Mouse (Mus musculus) retina, embryonic 14.5 days (tissue): ENCODE measurements around the gene Fdx1.

Experiments
- DNase-seq: peaks from one replicate; pipeline ENCODE4 v3.0.0-alpha.2; 2015; ENCODE audit warnings: low spot score

The Fdx1 gene

DNA sequence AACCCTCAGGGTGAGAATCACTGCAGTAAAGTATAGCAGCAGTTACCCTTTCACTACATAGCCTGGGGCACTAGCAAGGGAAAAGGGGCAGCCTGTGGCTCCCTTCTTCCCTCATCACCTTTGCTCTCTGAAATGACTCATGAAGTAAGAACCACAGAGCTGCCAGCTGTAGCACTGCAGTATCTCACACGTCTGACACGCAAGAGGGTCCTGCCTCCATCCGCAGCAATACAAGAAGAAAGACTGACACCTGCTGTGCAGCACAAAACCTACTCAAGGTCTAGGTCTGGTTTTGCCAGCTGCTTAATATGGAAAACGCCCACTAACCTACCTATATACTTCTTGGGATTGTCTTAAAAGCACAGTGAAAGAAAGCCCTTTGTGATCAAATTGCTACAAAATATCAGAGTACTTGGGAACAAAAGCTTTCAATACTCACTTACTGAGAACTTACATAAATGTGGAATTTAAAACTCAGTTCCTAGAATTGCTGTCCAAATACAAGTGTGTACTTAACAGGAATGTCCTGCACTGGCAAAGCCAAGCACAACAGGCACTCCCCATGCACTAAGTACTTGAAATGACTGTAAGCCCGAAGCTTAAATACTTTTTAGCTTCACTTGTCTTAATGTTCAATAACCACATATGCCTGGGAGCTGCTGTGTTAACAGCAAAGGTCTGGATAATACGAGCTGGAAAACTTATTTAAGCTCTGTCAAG, 2.0 kb downstream of the Fdx1 start:
- DNase-seq: peak; percentile 21

DNA sequence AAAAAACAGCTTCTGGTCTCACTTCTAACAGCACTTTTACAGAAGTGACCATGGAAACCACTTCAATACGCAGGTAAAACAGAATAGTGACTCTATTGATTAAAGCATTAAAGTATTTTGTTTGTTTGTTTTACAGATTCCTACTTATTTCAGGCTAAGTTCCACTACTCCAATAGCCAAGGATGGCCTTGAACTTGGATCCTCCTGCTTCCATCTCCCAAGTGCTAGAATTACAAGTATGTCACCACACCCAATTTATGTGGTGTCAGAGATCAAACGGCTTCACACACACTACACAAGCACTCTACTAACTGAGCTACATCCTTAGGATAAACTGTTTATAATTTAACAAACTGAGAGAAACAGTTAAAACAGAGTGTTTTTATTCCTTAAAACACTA, 3.0 kb downstream of the Fdx1 start:
- no peak for DNase-seq

DNA sequence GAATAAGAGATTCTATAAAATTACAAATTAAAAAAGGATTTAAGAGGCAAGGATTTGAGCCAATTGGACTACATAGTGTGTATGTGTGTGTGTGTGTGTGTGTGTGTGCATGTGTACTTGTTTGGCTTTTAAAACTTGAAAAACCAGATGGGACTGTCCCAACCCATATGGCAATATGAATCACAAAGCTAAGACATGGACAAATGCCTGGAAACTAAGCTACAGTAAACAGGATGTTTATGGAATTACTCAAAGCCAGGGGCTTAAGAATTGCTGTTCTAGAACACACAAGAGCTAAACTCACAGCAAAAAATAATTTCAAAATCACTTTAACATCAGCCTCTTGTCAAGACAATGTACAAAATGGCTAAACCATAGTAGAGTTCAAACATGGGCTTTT, 4.4 kb downstream of the Fdx1 start:
- DNase-seq: no peak

DNA sequence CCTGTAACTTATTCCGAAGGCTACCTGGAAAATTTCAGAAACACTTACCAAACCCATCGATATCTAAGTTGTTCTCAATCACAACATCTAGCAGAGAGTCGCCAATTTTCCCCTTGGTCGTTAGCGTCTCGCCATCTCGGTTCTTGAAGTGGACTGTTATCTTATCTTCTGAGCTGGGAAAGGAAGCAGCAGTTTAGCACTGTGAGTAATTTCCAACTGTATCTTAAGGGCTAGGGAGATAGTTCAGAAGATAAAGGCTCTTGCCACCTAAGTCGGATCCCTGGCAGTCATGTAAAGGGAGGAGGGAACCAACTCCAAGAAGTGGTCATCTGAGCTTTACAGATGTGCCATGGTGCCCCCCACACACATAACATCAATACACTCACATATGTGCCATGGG, 6.3 kb downstream of the Fdx1 start:
- DNase-seq: no peak

DNA sequence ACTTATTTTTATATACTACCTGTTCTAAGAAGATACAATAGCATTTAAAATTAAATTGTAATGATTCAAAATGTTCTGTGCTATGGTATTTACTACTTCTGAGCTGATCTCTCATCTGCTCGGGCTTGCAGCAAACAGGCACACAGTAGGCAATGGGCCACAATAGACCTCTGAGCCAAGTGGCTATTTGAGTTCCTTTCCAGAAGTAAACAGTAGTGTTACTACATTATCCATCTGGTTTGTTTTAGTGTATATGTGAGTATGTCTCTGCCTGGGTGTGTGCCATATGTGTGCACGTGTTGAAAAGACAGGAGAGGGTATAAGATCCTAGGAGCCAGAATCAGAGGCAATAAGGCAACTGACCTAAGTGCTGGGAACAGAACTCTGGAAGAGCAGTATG, 6.9 kb downstream of the Fdx1 start:
- DNase-seq: no peak

DNA sequence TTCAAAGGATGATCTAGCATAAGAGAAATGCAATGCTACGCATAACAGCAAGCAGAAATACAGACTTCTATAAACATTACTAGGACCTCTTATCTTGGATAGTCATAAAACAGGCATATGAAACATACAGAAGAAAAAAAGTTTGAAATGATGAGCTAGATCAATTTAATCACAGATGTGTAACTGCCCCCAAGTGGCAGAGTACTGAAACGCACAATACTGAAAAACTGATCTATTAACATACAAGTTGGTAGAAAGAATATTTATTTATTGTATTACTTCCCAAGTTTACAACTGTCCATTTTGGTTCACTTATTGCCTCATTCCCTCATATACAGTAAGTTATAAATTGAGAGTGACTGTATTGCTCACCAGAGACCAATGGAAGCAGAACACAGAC, 12.0 kb downstream of the Fdx1 start:
- DNase-seq: peak; percentile 70

DNA sequence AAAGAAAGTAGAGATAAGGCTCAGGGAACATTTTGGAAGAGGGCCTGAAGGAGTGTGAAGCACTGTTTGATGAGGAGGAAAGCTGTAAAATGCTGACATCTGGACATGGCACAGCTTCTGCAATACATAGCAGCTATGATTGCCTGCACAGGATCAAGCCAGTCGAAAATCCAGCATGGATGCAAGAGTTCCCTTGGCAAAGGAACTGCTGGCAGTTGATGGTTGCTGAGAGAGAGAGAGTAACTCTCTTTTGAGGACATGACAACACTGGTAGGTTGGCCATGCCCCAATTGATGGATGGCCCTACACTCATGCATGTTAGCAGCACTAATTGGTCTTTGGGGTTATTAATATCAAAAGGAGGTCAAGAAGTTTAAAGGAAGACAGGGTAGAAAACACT, 12.7 kb downstream of the Fdx1 start:
- DNase-seq: no peak

DNA sequence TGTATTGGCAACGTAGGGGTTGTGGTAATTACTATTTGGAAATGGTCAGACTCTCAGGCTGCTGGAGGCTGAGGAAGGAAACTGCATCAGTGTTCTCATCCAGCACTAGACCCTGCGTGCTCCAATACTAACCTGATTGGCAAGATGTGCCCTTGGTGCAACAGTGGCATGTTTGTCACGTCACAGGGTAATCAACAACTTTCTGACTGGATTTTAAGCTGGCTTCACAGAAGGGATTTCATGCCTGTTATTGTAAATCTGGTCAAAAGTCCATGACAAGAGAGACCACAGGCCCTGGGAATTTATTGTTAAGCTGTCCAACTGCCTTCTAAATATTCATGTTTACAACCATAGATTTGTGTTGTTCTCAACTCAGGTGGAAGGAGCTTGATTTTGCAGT, 13.1 kb downstream of the Fdx1 start:
- DNase-seq: no peak

DNA sequence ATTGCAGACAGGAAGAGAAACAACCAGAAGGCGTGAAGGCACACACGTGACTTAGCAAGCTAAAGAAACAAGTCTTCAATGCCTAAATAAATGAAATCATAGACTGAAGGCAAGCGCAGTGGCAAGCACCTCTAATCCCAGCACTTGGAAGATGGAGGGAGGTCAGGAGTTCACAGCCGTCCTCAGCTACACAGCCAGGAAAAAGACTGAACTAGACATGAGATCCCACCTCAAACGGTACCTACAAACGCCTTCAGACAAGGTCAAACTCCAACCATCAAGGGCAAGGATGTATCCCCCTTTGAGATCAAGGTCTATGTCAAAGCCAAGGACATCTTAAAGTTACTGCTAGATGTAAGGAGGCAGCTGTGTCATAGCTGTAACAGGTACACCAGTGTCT, 19.4 kb downstream of the Fdx1 start:
- no peak for DNase-seq

DNA sequence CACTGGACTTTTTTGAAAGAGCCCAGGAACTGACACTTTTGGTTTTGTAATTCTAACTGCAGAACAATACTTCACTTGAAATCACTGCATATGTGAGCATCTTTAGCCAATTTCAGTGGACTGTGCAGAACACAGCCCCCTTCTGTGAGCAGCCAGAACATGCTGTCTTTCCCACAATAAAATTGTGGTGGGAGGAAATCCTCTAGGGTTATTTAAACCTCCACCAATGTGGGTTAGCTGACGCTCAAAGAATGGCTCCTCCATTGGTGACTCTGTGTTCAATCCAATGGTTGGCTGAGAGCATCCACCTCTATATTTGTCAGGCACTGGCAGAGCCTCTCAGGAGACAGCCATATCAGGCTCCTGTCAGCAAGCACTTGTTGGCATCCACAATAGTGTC, 28.7 kb downstream of the Fdx1 start:
- DNase-seq: no peak

DNA sequence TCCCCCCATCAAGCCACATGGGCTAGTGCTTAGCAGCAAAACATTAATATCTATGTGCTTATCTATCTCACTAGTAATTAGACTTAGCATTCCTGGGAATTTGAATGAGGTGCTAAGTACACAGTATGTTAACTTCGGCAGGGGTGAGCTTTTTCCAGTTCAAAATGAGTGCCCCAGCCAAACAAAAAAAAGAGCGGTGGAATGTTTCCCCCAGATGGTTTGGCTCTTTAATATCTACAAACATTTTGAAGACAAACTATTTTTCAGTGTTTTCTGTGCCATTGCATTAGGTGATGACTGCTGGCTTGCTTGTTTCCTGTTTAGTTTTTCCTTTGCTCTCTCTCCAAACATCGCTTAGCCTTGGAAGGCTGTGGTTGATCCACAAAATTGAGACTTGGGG, 31.4 kb downstream of the Fdx1 start:
- DNase-seq: no peak

DNA sequence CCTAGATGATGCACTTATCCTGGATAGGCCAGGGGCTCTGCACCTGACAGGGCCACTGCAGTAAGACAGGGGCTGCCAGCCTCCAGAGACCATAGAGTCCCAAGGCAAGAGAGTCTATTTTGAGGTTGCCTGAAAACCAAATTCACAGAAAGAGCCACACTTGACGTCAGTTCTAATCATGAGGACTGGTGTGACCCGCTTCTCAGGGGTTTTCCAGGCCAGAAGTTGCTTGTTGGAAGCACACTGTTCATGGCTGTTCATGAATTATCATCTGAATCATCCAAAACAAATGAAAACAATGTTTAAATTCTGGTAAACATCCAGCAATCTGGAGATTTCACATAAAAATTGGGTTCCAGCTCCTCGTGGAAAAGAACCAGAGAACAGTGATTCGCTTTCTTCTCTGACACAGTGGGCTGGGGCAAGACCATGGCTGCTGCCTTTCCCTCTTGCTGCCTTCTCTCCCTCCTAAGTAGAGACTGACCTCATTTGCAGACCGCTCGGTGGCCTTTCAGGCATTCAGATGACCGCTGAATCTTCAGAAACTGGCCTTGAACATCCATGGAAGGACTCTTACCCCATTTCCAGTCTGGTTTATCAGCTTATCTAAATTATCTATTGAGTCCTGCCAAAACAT, 32.2 kb downstream of the Fdx1 start:
- DNase-seq: no peak

DNA sequence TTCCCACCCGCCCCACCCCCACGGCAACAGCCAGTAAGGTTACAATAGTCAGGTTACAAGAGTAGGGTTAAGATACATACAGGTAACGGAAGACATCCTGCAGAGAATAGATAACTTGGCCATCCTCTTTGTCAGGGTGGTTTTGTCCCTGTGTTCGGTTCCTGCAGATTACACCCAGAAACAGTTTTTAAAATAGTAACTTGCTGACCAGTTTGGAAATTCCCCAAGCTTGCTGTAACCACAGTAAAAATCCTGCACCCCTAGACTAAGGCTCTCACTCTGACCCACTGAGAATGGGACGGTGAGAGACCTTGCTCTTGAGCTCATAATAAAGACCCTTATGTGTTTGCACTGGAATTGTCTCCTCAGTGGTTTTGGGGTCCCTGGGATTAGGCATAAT, 33.4 kb downstream of the Fdx1 start:
- DNase-seq: no peak

DNA sequence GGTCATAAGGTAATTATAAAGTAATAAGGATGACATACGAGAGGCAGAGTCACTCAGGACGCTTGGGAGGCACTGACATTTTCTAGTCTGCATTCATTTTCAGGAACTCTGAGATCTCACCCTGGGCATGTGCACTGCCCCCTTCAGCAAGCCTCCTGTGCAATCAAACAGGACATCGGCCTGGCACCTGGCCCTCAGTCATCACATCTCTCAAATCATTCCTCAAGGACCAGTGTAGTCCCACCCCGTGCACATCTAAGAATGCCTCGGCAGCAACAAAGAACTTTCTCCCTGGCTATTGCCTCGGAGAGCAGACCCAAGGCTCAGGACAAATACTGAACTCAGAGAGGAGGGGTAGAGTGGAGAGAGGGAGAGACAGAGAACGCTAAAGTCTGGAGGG, 34.7 kb downstream of the Fdx1 start:
- DNase-seq: no peak

DNA sequence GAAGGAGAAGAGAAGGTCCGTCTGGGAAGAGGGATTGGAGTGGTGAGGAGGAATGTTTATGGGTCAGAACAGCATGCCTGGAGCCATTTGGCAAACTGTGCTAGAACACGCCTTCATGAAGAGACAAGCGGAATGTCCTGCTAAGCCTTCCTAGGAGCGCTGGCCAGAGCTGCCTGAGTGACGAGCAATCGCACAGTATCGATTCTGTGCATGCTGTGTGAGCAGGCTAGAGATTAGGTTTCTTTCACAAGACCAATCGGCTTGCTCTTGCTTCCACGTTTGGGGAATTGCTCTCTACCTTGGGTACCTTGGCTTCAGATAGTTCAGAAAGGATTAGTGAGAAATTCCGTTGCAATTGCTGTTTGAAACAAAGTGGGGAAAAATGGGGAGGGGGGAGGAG, 35.2 kb downstream of the Fdx1 start:
- DNase-seq: peak; percentile 38

DNA sequence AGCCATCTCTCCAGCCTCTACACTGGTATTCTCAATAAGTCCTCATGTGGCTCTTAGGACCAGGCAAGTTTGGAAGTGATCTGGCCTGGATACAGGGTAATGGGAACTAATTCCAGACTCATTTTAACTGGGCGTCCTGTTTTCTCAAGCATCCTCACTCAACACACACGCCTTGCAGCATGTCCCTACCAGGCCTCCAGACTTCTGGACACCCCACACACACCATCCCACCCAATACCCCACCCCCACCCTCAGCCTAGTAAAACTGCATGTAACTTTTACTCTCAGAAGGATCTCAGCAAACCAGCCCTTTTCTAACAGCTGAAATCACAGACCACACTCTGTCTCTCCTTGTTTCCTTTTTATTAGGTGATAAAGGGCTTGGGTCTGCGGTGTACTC, 35.7 kb downstream of the Fdx1 start:
- no peak for DNase-seq

DNA sequence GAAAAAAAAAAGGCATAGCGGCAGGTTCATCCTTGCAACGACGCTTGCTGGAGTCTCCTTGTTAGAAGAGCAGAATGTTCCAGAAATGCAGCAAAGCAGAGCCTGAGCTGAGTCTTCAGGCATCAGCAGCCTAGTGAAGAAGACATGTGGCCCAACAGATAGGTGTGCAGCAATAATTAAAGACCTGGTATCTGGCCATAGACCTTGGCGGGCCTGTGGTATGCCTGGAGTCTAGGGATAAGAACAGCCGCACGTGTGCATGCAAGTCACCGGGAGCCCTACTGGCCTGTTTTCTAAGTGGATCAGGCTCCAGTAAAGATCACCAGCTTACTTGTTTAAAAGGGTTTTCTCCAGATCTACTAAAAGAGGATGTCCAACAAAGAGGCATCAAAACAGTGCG, 36.7 kb downstream of the Fdx1 start:
- DNase-seq: no peak

DNA sequence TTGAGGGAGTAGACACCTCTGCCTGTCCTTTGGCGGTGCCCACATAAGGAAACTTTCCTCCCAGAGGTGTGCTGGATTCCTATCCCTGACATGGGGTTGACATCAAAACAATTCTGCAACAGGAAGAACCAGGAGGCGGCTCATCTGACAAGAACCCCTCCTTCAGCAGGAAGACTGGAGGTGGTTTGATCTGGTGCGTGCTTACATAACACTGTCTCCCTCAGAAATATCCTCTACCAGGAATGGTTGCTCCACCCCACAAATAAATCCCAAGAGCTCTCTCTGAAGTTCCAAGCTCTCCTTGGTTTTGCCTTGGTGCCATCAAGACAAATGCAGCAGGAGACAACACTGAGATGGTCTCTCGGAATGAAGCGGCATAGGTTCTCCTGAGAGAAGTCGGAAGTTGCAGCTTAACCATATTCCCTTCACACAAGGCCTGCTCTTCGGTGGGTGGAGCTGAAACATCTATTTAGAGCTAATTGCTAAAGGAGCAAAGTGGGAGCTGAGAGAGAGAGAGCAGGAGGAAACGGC, 38.7 kb downstream of the Fdx1 start:
- DNase-seq: no peak

DNA sequence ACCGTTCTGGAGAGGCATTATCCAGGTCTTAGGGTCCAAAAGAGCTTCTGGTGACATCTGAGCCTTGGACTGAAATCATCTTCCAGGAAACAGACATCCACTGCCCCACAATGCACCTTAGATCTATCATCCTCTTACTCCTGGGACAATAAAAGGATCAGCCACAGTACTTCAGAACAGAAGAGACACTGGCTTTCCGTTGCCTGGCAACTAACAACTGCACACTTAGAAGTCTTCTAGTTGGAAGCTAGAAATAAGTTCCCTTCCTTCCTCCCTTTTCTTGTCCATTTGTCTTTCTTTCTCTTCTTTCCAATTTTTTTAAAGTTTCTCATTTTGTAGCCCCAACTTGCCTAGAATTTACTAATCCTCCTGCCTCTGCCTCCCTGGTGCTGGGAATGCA, 40.6 kb downstream of the Fdx1 start:
- no peak for DNase-seq

DNA sequence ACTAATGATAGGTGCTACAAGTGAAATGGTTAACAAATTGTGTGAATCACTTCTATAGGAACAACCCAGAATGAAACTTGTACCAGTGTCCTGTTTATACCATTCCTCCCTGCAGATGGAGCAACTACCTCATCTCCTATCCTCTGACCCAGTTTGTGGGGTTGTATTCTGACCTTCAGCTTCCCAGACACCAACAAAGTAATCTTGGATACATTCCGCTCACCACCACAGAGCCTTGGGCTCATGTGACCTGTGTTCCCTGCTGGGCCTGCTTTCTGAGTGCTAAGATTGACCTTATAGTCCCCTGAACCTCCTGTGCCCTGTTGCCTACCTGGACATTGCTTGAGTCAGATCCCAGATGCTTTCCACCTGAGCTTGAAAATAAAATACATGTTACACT, 47.8 kb downstream of the Fdx1 start:
- no peak for DNase-seq

DNA sequence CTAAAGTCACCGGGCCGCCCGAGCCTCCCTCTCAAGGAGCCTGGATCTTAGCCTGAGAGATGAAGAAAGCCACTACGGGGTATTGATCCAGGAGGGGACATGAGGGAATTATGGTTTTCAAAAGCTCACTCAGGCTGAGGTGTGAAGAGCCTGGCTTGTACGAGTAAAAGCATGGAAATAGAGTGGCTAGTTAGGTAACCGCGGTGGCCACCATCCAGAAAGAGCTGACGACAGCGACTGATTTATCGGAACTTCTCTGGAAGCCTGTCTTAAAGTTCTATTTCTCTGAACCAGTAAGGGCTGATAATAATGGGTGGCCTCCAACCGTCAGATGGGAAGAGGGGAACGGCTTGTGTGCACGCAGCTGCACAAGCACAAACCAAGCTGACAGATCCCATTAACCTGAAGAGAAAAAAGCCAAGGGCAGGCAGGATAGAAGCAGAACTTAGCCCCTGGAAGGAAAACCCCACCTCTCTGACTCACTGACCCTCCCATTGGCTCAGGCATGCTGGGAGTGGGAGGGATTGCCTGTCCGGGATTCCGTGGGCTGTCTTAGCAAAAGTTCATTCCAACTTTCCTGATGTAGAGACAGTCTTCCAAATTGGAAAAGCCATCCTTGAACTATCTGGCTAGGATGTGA, 48.8 kb downstream of the Fdx1 start:
- DNase-seq: peak; percentile 78

DNA sequence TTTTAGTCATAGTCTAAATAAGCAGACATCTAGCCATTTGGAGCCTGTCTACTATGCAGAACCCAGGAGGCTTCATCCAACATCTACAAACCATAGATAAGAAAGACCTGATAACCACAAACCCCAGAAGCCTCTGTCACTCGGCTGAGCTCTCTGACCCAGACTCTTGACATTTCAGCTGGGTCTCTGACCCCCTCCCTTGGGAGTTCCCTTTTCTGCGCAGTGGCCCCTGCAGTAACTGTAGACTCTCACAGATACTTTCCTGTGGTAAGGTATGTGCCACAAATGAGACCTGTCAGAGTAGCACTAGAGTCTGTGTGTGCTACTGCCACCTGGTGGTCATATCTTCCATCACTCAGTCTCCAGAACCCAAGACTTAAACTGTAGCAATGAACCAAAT, 54.5 kb downstream of the Fdx1 start:
- DNase-seq: peak; percentile 92

DNA sequence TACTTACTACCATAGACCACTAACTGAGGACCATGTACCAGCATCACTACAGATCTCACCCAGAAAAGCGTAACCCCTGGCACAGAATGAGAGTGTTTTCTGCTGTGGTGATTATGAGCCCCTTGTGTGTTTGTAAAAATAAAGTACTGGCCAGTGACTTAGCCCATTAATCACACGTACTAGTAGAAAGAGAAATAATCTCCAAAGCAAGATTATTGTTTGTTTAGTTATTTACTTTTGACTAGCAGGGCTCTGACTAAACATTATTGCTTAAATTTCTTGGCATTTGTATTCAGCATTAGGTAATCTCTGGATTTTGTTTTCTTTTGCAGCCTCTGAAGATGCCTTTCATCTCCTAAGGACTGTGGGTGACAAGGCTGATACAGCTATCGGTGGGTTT, 55.1 kb downstream of the Fdx1 start:
- DNase-seq: no peak

DNA sequence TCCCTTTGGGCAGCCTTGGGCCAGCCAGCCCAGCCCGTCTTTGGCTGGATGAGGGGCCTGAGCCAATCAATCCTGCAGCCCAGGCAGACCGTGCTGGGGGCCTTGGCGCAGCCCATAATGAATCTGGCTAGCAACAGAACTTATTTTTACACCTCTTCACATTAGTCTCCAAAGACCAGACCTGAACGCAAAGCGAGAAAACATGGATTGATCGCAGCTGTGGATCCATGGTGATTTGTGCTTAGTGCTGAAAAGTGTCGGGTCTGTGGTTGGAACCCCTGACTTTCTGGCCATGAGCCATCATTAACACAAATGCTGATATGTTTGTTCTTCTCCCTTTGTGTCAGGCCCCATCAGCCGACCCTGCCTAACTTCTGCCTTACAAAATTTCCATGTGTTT, 56.4 kb downstream of the Fdx1 start:
- no peak for DNase-seq
